Mouse (Mus musculus): ENCODE results near the gene Hps1. TPM values are rescaled to one million over a fixed set of nuclear protein-coding genes. Genes with fewer than 3 reads are reported as not detected.

Gene Hps1
- polyA plus RNA-seq, 1 experiment from 2014 or later = 19.2 TPM

GRCm38 (mm10) chr19:42750196-42750595, 29.6 kb downstream of the Hps1 start:
- no peak for DNase-seq (ENCODE audit: low spot score)
- Histone ChIP-seq H3K27me3 (ENCODE audit: insufficient read depth, poor library complexity, severe bottlenecking) (peaks cover 26% of the 10 kb centered on the region), H3K9me3 (no peaks in the 10 kb centered on the region), H3K27ac (no peak overlapping the region), H3K4me3 (no peak overlapping the region), H3K36me3 (no peaks in the 10 kb centered on the region), H3K4me1 (replicated peaks) (peaks cover 54% of the 10 kb centered on the region)
- 80% methylated on average over 11 of the region's 11 CpGs for WGBS

GRCm38 (mm10) chr19:42746702-42747101, 33.1 kb downstream of the Hps1 start:
- no peak overlapping the region for H3K4me3 ChIP-seq
- H3K9me3 ChIP-seq = no peaks in the 10 kb centered on the region
- no peak for DNase-seq (ENCODE audit: low spot score)
- 94% methylated on average over 8 of the region's 8 CpGs for WGBS
- H3K27ac ChIP-seq = no peak overlapping the region
- peaks cover 55% of the 10 kb centered on the region for H3K4me1 ChIP-seq (replicated peaks)
- no peaks in the 10 kb centered on the region for H3K36me3 ChIP-seq
- peaks cover 12% of the 10 kb centered on the region for H3K27me3 ChIP-seq (ENCODE audit: insufficient read depth, poor library complexity, severe bottlenecking)

DNA sequence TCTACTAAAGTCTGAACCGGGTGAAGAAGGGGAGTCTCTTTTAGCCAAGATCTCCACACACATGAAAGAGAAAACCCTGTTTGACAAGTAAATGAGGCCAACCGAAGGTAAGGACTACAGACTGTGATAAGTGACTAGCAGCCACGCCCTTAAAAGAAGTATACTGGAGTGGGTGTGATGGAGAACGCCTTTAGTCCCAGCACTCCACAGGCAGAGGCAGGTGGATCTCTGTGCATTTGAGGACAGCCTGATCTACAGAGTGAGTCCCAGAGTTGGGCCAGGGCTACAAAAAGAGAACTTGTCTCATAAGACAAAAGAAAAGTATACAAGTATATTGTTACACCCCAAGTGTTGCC, 33.9 kb downstream of the Hps1 start:
- 87% methylated on average over 4 of the region's 4 CpGs for WGBS
- Histone ChIP-seq H3K9me3 (no peaks in the 10 kb centered on the region), H3K4me1 (replicated peaks) (peaks cover 46% of the 10 kb centered on the region), H3K27ac (no peak overlapping the region), H3K4me3 (no peak overlapping the region), H3K36me3 (no peaks in the 10 kb centered on the region), H3K27me3 (ENCODE audit: insufficient read depth, poor library complexity, severe bottlenecking) (peaks cover 9% of the 10 kb centered on the region; the same call in 1 of the 2 replicates)
- no peak for DNase-seq (ENCODE audit: low spot score)

GRCm38 (mm10) chr19:42745084-42745868, 34.5 kb downstream of the Hps1 start:
- H3K27ac ChIP-seq = 0 out of 2 replicates have a peak overlapping the region, but pooled peaks have one; percentile 12

GRCm38 (mm10) chr19:42744162-42744586, 35.6 kb downstream of the Hps1 start:
- Histone ChIP-seq H3K4me1 (replicated peaks) (peaks cover 39% of the 10 kb centered on the region), H3K4me3 (no peak overlapping the region), H3K27me3 (ENCODE audit: insufficient read depth, poor library complexity, severe bottlenecking) (peaks cover 9% of the 10 kb centered on the region; the same call in 1 of the 2 replicates), H3K36me3 (no peaks in the 10 kb centered on the region), H3K27ac (no peak overlapping the region), H3K9me3 (no peaks in the 10 kb centered on the region)
- DNase-seq (ENCODE audit: low spot score) = peak; percentile 57
- 36% methylated on average over 4 of the region's 4 CpGs for WGBS

More at GRCm38 (mm10) chr19:42745084-42745868, 34.5 kb downstream of the Hps1 start:
- H3K9me3 ChIP-seq = no peaks in the 10 kb centered on the region
- H3K4me1 ChIP-seq (replicated peaks) = peaks cover 46% of the 10 kb centered on the region
- 71% methylated on average over 9 of the region's 9 CpGs for WGBS
- H3K36me3 ChIP-seq = no peaks in the 10 kb centered on the region
- peaks cover 9% of the 10 kb centered on the region; the same call in 1 of the 2 replicates for H3K27me3 ChIP-seq (ENCODE audit: insufficient read depth, poor library complexity, severe bottlenecking)
- DNase-seq (ENCODE audit: low spot score) = no peak
- no peak overlapping the region for H3K4me3 ChIP-seq

DNA sequence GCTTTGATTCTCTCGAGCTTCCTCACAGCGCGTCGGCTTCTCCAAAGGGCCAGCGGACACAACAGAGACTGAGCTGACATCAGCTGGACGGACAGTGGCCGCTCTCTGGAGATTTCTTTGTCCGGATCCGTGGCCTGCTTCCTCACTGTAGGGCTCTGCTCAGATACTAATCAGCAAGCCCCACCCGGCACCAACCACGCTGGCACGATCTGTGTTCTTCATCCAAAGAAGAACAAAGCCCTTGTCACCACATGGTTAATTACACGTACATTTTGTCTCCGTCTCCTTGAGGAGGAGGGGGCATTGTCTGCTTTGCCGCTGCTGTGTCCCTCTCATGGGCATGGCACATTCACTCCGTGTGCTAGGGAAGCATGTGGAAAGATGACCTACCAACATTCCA, 36.5 kb downstream of the Hps1 start:
- no peak for DNase-seq (ENCODE audit: low spot score)
- peaks cover 38% of the 10 kb centered on the region for H3K4me1 ChIP-seq (replicated peaks)

DNA sequence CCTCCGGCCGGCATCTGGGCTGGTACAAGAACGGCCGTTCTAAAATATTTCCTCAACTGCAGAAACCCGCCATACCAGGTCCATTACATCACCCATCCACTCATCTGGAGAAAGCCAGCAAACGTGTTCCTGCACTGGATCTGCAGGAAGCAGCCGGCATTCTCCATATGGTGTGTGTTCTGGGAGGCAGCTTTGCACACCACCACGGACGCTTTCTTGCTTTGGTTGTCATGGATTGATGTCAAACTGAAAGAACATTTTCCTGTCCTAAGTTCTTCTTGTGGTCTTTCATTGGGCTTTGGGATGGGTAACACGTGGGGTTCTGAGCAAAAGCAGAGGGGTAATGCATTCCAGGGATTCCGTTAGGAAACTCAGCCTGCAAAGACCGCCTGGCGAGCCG, 37.9 kb downstream of the Hps1 start:
- Histone ChIP-seq H3K36me3 (no peaks in the 10 kb centered on the region), H3K4me1 (replicated peaks) (peaks cover 49% of the 10 kb centered on the region), H3K27me3 (ENCODE audit: insufficient read depth, poor library complexity, severe bottlenecking) (0 out of 2 replicates have a peak, but pooled peaks cover 3% of the 10 kb centered on the region), H3K9me3 (no peaks in the 10 kb centered on the region), H3K27ac (no peak overlapping the region), H3K4me3 (no peak overlapping the region)
- no peak for DNase-seq (ENCODE audit: low spot score)
- WGBS = 83% methylated on average over 14 of the region's 14 CpGs

More for the DNA sequence above, 36.5 kb downstream of the Hps1 start:
- WGBS = 64% methylated on average over 16 of the region's 16 CpGs
- Histone ChIP-seq H3K27me3 (ENCODE audit: insufficient read depth, poor library complexity, severe bottlenecking) (0 out of 2 replicates have a peak, but pooled peaks cover 3% of the 10 kb centered on the region), H3K4me3 (no peak overlapping the region), H3K27ac (peak overlapping the region; percentile 42), H3K9me3 (no peaks in the 10 kb centered on the region), H3K36me3 (no peaks in the 10 kb centered on the region)

- no peak overlapping the region for H3K27ac ChIP-seq
- no peaks in the 10 kb centered on the region for H3K9me3 ChIP-seq
- H3K4me3 ChIP-seq = no peak overlapping the region
- no peak for DNase-seq (ENCODE audit: low spot score)
- no peaks in the 10 kb centered on the region for H3K36me3 ChIP-seq
- WGBS = 74% methylated on average over 8 of the region's 8 CpGs
- H3K27me3 ChIP-seq (ENCODE audit: insufficient read depth, poor library complexity, severe bottlenecking) = no peaks in the 10 kb centered on the region
- H3K4me1 ChIP-seq (replicated peaks) = peaks cover 55% of the 10 kb centered on the region
These were observed 39.4 kb downstream of the Hps1 start for GRCm38 (mm10) chr19:42740163-42740899.

DNA sequence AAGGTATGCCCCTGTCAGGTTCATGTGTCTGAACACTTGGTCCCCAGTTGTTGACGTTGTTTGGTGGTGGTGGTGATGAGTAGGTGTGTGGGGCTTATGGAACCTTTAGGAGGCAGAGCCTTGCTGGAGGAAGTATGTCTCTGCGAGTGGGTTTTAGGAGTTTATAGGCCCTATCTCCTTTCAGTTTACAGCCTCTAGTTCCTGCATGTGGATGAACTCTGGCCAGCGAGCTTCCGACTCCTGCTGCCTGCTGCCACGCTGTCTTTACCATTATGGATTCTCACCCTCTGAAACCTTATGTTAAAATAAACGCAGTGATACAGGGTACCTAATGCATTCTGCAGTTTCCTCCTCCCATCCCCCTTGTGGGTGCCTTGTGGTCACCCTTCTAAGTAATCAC, 40.0 kb downstream of the Hps1 start:
- WGBS = 92% methylated on average over 6 of the region's 6 CpGs
- Histone ChIP-seq H3K27me3 (ENCODE audit: insufficient read depth, poor library complexity, severe bottlenecking) (no peaks in the 10 kb centered on the region), H3K4me3 (no peak overlapping the region), H3K36me3 (no peaks in the 10 kb centered on the region), H3K4me1 (replicated peaks) (peaks cover 53% of the 10 kb centered on the region), H3K9me3 (no peaks in the 10 kb centered on the region), H3K27ac (no peak overlapping the region)
- no peak for DNase-seq (ENCODE audit: low spot score)

- Histone ChIP-seq H3K4me1 (replicated peaks) (peaks cover 48% of the 10 kb centered on the region), H3K27me3 (ENCODE audit: insufficient read depth, poor library complexity, severe bottlenecking) (no peaks in the 10 kb centered on the region), H3K36me3 (no peaks in the 10 kb centered on the region), H3K4me3 (no peak overlapping the region), H3K9me3 (no peaks in the 10 kb centered on the region), H3K27ac (0 out of 2 replicates have a peak overlapping the region, but pooled peaks have one; percentile 45)
- no peak for DNase-seq (ENCODE audit: low spot score)
- 71% methylated on average over 9 of the region's 9 CpGs for WGBS
These were observed 42.0 kb downstream of the Hps1 start for GRCm38 (mm10) chr19:42737753-42738152.

- H3K27ac ChIP-seq = no peak overlapping the region
These were observed 44.8 kb downstream of the Hps1 start for GRCm38 (mm10) chr19:42734982-42735381.

DNA sequence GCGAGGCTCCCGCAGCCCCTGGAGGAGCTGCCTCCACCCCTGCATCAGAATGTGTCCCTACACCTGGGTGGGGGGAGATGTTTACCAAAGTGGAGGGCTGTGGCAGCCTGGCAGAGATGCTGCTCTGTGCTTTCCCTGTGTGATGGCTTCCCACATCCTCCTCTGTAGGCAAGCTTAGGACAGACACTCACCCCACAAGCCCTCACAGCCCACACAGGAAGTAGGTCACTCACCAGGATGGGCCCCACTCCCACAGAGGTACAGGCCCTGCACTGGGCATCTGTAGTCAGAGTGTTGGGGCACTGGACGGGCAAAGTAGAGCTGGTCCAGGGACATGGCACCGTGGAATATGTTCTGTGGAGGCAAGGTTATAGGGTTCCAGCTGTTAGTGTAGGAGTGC, 52.4 kb downstream of the Hps1 start:
- Histone ChIP-seq H3K4me1 (replicated peaks) (peaks cover 17% of the 10 kb centered on the region), H3K4me3 (no peak overlapping the region), H3K27me3 (ENCODE audit: insufficient read depth, poor library complexity, severe bottlenecking) (no peaks in the 10 kb centered on the region), H3K9me3 (no peaks in the 10 kb centered on the region), H3K27ac (no peak overlapping the region), H3K36me3 (no peaks in the 10 kb centered on the region)
- no peak for DNase-seq (ENCODE audit: low spot score)
- 89% methylated on average over 4 of the region's 4 CpGs for WGBS

More at GRCm38 (mm10) chr19:42734982-42735381, 44.8 kb downstream of the Hps1 start:
- 89% methylated on average over 5 of the region's 5 CpGs for WGBS
- Histone ChIP-seq H3K4me1 (replicated peaks) (peaks cover 43% of the 10 kb centered on the region), H3K9me3 (no peaks in the 10 kb centered on the region), H3K4me3 (no peak overlapping the region), H3K27me3 (ENCODE audit: insufficient read depth, poor library complexity, severe bottlenecking) (no peaks in the 10 kb centered on the region), H3K36me3 (no peaks in the 10 kb centered on the region)
- DNase-seq (ENCODE audit: low spot score) = no peak

- no peak overlapping the region for H3K27ac ChIP-seq
These were observed 53.0 kb downstream of the Hps1 start for GRCm38 (mm10) chr19:42726766-42727165.

More at GRCm38 (mm10) chr19:42726766-42727165, 53.0 kb downstream of the Hps1 start:
- no peak for DNase-seq (ENCODE audit: low spot score)
- Histone ChIP-seq H3K9me3 (no peaks in the 10 kb centered on the region), H3K4me3 (no peak overlapping the region), H3K4me1 (replicated peaks) (peaks cover 14% of the 10 kb centered on the region; the same call in 1 of the 2 replicates), H3K27me3 (ENCODE audit: insufficient read depth, poor library complexity, severe bottlenecking) (no peaks in the 10 kb centered on the region), H3K36me3 (no peaks in the 10 kb centered on the region)
- 90% methylated on average over 10 of the region's 10 CpGs for WGBS
